Mouse (Mus musculus): ENCODE results near the gene Vsig10.

DNA sequence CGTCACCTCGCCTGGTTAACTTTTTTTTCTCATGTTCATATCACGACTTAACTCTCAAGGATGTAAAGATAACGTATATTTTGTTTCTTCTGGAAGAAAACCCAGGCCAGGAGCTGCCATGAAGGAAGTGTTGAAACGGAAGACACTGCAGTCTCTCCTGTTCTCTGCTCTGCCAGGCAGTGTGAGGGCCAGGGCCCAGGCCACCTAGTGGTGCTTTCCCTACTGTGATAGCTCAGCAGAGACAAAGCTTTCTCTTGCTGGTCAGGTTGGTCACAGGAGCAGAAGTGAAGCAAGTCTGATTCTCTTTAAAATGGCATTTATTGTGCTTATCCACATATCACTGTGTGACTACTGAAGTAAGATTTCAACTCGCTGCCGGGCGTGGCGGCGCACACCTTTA, 37.3 kb upstream of the Vsig10 start:
- TF ChIP-seq CTCF (IDR thresholded peaks at IDR 0.05; ENCODE audit: extremely low read depth, insufficient read length, insufficient replicate concordance, low read depth, low read length) = peak; percentile 31; the same call in 1 of the 2 replicates
- no peak for TF ChIP-seq POLR2A (IDR thresholded peaks at IDR 0.05; ENCODE audit: low read depth, low read length)

Data from small intestine, adult 2 months (tissue).